Comparison of ENCODE assay signal across 44 mouse cellular contexts in genomic region chr7:12993148-12993547, GRCm38 (mm10). TPM values are rescaled to one million over a fixed set of nuclear protein-coding genes. Genes with fewer than 3 reads are reported as not detected.
"Had no signal": no experiment of that assay in that cellular context is flagged by ENCODE, and none has a peak within 500 bp of the region (broad histone marks: within the 10 kb centered on the region; RNA-seq: fewer than 3 reads in every experiment).

No protein-coding gene starts in this region.

- H3K27ac ChIP-seq: heart, embryonic 10.5 days; heart, embryonic 13.5 days; heart, embryonic 15.5 days; hindbrain, embryonic 10.5 days; hindbrain, embryonic 12.5 days; hindbrain, embryonic 13.5 days; hindbrain, embryonic 14.5 days; hindbrain, embryonic 15.5 days; hindbrain, postnatal 0 days; intestine, embryonic 15.5 days; kidney, embryonic 15.5 days; kidney, postnatal 0 days; layer of hippocampus, adult 2 months had no signal

- DNase-seq: heart, postnatal 10 days; heart, postnatal 14 days; heart, postnatal 36 days; heart, postnatal 4 days; kidney, adult 11 months; kidney, adult 18-20 months; kidney, adult 2 months; kidney, adult 8-10 months; kidney, adult 9 months; kidney, postnatal 10 days; kidney, postnatal 14 days; kidney, postnatal 25 days; kidney, postnatal 36 days; kidney, postnatal 4 days; layer of hippocampus, adult 9-11 months; layer of hippocampus, postnatal 36 days had no signal

- H3K36me3 ChIP-seq: heart, embryonic 10.5 days; heart, embryonic 12.5 days; heart, embryonic 13.5 days; heart, embryonic 15.5 days; hindbrain, embryonic 10.5 days; hindbrain, embryonic 12.5 days; hindbrain, embryonic 13.5 days; hindbrain, embryonic 15.5 days; intestine, embryonic 15.5 days; kidney, embryonic 15.5 days had no signal

- H3K9me3 ChIP-seq: heart, embryonic 10.5 days; heart, embryonic 12.5 days; heart, embryonic 13.5 days; heart, embryonic 15.5 days; hindbrain, embryonic 10.5 days; hindbrain, embryonic 12.5 days; hindbrain, embryonic 13.5 days; hindbrain, embryonic 15.5 days; intestine, embryonic 15.5 days; kidney, embryonic 15.5 days had no signal

- ATAC-seq: hindbrain, embryonic 16.5 days; hindbrain, postnatal 0 days; inflammation-experienced regulatory T-cells, adult 6 months; intestine, embryonic 15.5 days; intestine, embryonic 16.5 days; intestine, postnatal 0 days had no signal

- H3K4me3 ChIP-seq: heart, embryonic 10.5 days; heart, embryonic 12.5 days; heart, embryonic 13.5 days; heart, embryonic 15.5 days; hindbrain, embryonic 10.5 days; hindbrain, embryonic 12.5 days; hindbrain, embryonic 13.5 days; hindbrain, embryonic 15.5 days; intestine, embryonic 15.5 days; kidney, embryonic 15.5 days; layer of hippocampus, adult 2 months had no signal

- H3K4me1 ChIP-seq: heart, embryonic 10.5 days; heart, embryonic 12.5 days; heart, embryonic 13.5 days; heart, embryonic 15.5 days; hindbrain, embryonic 10.5 days; hindbrain, embryonic 12.5 days; hindbrain, embryonic 13.5 days; hindbrain, embryonic 15.5 days; intestine, embryonic 15.5 days; kidney, embryonic 15.5 days had no signal

- H3K27me3 ChIP-seq: heart, embryonic 12.5 days; heart, embryonic 13.5 days; hindbrain, embryonic 12.5 days; hindbrain, embryonic 15.5 days; intestine, embryonic 15.5 days; kidney, embryonic 15.5 days had no signal

- H3K4me2 ChIP-seq: heart, embryonic 11.5 days; heart, embryonic 12.5 days; heart, embryonic 13.5 days; heart, embryonic 15.5 days; hindbrain, embryonic 12.5 days; hindbrain, embryonic 13.5 days; hindbrain, embryonic 14.5 days; hindbrain, embryonic 15.5 days; intestine, embryonic 15.5 days; kidney, embryonic 15.5 days had no signal

- H3K9ac ChIP-seq: heart, embryonic 13.5 days; heart, embryonic 15.5 days; hindbrain, embryonic 12.5 days; hindbrain, embryonic 13.5 days; hindbrain, embryonic 14.5 days; hindbrain, embryonic 15.5 days; intestine, embryonic 15.5 days; kidney, embryonic 15.5 days had no signal

RNA-seq across cellular contexts. Expression of gene Slc27a5, which starts 4.8 kb away (rescaled TPM):
- total RNA-seq: heart, postnatal 10 days; heart, postnatal 14 days; heart, postnatal 25 days; heart, postnatal 36 days; heart, postnatal 4 days; hematopoietic stem cell, adult 5-6 weeks; layer of hippocampus, postnatal 10 days had no signal
- polyA plus RNA-seq: heart, embryonic 10.5 days; heart, embryonic 11.5 days; heart, embryonic 12.5 days; heart, embryonic 14.5 days; heart, embryonic 15.5 days; heart, embryonic 16.5 days; heart, postnatal 0 days; hindbrain, embryonic 11.5 days; intestine, embryonic 14.5 days; kidney, embryonic 14.5 days had no signal
